9 mouse cellular contexts compared by ENCODE assay signal in genomic region chr1:89192536-89193220, GRCm38 (mm10).
A peak's percentile ranks its signal among the peaks of the same experiment; 100 is the strongest.
DNase-seq lines count a peak whose midpoint lies in the region; ATAC-seq lines count a peak whose summit lies in the region.
"Had no signal": no experiment of that assay in that cellular context is flagged by ENCODE, and none has a peak within 500 bp of the region (broad histone marks: within the 10 kb centered on the region; RNA-seq: fewer than 3 reads in every experiment).

No protein-coding gene starts in this region.

- peak; percentile 69 for DNase-seq in hindbrain, embryonic 10.5 days (ENCODE audit: low spot score)
- peak; percentile 28 to 32 for DNase-seq in B cell, adult 2 months
- peak; percentile 79 for DNase-seq in ZHBTc4 (ENCODE audit: low read depth, low spot score)
- DNase-seq in heart, postnatal 10 days: peak; percentile 39 to 71
- DNase-seq in urinary bladder, adult 18-20 months (ENCODE audit: low spot score in 2 of 2): no peak
- no peak for DNase-seq in frontal cortex, postnatal 10 days (ENCODE audit: low spot score in 2 of 2)

- no peak for ATAC-seq in hindbrain, embryonic 16.5 days
- peak; percentile 85; the same call in 1 of the 2 replicates for ATAC-seq in megakaryocyte-erythroid progenitor cell, adult 5-6 weeks (replicated peaks; ENCODE audit: low FRiP score, low TSS enrichment, poor library complexity, severe bottlenecking)

- no peaks in the 10 kb centered on the region for H3K9me3 ChIP-seq in hindbrain, embryonic 10.5 days
- H3K9me3 ChIP-seq in hindbrain, embryonic 16.5 days (ENCODE audit: control insufficient read depth, low read length): no peaks in the 10 kb centered on the region
- H3K9me3 ChIP-seq: liver, embryonic 15.5 days had no signal

- no peak overlapping the region for H3K4me3 ChIP-seq in hindbrain, embryonic 10.5 days
- no peak overlapping the region for H3K4me3 ChIP-seq in hindbrain, embryonic 16.5 days (ENCODE audit: low read length)
- H3K4me3 ChIP-seq: liver, embryonic 15.5 days had no signal

- H3K36me3 ChIP-seq in hindbrain, embryonic 10.5 days: no peaks in the 10 kb centered on the region
- no peaks in the 10 kb centered on the region for H3K36me3 ChIP-seq in hindbrain, embryonic 16.5 days (ENCODE audit: control insufficient read depth, insufficient read depth, low read length)
- H3K36me3 ChIP-seq: liver, embryonic 15.5 days had no signal

- intact Hi-C loops in heart, postnatal 10 days (cut with DNase I): loop anchor here (1.0 to 5.0 kb wide), 2 partner anchors 105 to 447 kb away; no protein-coding TSS in a partner anchor

- no peak overlapping the region for H3K4me2 ChIP-seq in hindbrain, embryonic 16.5 days (ENCODE audit: low read length)
- H3K4me2 ChIP-seq: liver, embryonic 15.5 days had no signal

- H3K9ac ChIP-seq in hindbrain, embryonic 16.5 days (ENCODE audit: low read depth, low read length): no peak overlapping the region
- H3K9ac ChIP-seq: liver, embryonic 15.5 days had no signal

- H3K27me3 ChIP-seq in hindbrain, embryonic 10.5 days (ENCODE audit: insufficient read depth, poor library complexity, severe bottlenecking): no peaks in the 10 kb centered on the region
- H3K27me3 ChIP-seq in hindbrain, embryonic 16.5 days (replicated peaks; ENCODE audit: control insufficient read depth, insufficient read depth, low read length): no peaks in the 10 kb centered on the region
- H3K27me3 ChIP-seq: liver, embryonic 15.5 days had no signal

- H3K4me1 ChIP-seq in hindbrain, embryonic 10.5 days (replicated peaks): peaks cover 24% of the 10 kb centered on the region
- H3K4me1 ChIP-seq in hindbrain, embryonic 16.5 days (ENCODE audit: control insufficient read depth, insufficient read depth, low read depth, low read length): peaks cover 3% of the 10 kb centered on the region; the same call in 1 of the 2 replicates
- H3K4me1 ChIP-seq: liver, embryonic 15.5 days had no signal

- WGBS in hindbrain, embryonic 10.5 days: 73% methylated on average over 11 of the region's 11 CpGs
- WGBS in hindbrain, embryonic 16.5 days: 74% methylated on average over 11 of the region's 11 CpGs

- H3K27ac ChIP-seq in hindbrain, embryonic 10.5 days: 0 out of 2 replicates have a peak overlapping the region, but pooled peaks have one; percentile 24
- no peak overlapping the region for H3K27ac ChIP-seq in hindbrain, embryonic 16.5 days (ENCODE audit: low read depth, low read length)
- H3K27ac ChIP-seq: liver, embryonic 15.5 days had no signal

Comparison
In these comparisons a context has a peak if more than half of its experiments do, and no peak if none do; other contexts are left out.
1. DNase-seq: peak in hindbrain, embryonic 10.5 days (single experiment), B cell, adult 2 months (2 of 2), ZHBTc4 (single experiment) and heart, postnatal 10 days (2 of 2); none in urinary bladder, adult 18-20 months (0 of 2) and frontal cortex, postnatal 10 days (0 of 2).